In the genomic region with DNA sequence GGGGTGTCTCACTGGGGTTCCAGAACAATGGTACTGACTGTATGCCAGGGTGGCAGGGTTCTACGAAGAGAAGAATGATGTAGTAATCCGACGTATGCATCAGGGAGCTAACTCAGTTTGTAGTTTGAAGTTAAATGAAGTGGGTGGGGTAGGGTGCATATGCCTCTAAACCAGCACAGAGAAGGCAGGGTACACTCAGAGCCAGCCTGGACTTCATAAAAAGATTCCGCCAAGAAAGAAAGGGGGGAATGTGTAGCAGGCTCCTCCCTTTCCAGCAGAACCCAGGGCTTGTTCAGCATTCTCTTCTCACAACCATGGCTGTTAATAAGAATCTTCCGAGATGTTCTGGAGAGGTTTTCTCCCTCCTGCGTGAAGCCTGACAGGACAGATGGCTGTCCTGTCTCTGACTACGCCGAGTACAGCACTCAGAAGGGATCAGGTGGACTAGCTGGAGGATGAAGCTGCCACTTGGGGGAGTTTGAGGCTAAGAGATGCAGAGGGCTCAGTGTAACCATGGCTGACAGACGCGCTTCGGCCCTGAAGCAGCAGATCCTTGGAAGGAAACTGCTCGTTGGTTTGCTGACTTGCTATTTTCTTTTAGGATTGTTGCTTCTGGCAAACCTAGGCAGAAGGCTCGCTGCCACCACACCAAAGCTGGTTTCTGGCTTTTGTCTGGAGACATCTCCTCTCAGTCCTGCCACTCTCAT, we compare ENCODE assay signal across 1 mouse cellular context.
TF ChIP-seq lines count a peak whose summit lies in the region.

No protein-coding gene starts in this region.

TF ChIP-seq in CH12.LX, 34 proteins besides CTCF, POLR2A, EP300 and RAD21 (continued from another document):
- TF ChIP-seq UBTF (IDR thresholded peaks at IDR 0.05; ENCODE audit: low read depth, low read length) (no peak), ZNF384 (IDR thresholded peaks at IDR 0.05; ENCODE audit: low read depth, low read length) (no peak), USF1 (IDR thresholded peaks at IDR 0.05; ENCODE audit: low read depth, low read length) (no peak), E2F4 (IDR thresholded peaks at IDR 0.05; ENCODE audit: insufficient replicate concordance, low read depth, low read length) (no peak), ZMIZ1 (IDR thresholded peaks at IDR 0.05; ENCODE audit: low read depth, low read length) (no peak), POLR2AphosphoS2 (IDR thresholded peaks at IDR 0.05; ENCODE audit: low read depth, low read length) (no peak), JUND (conservative IDR thresholded peaks at IDR 0.05; ENCODE audit: low read depth, low read length) (no peak), NRF1 (IDR thresholded peaks at IDR 0.05; ENCODE audit: low read depth, low read length) (no peak), GABPA (IDR thresholded peaks at IDR 0.05; ENCODE audit: insufficient replicate concordance, low read depth, low read length) (no peak), PAX5 (IDR thresholded peaks at IDR 0.05; ENCODE audit: low read length) (no peak), IRF4 (IDR thresholded peaks at IDR 0.05; ENCODE audit: low read depth, low read length) (no peak), MYC (IDR thresholded peaks at IDR 0.05; ENCODE audit: low read depth, low read length) (no peak), MAX (IDR thresholded peaks at IDR 0.05; ENCODE audit: low read length) (no peak), SIN3A (IDR thresholded peaks at IDR 0.05; ENCODE audit: low read length) (0 out of 2 replicates have a peak, but pooled peaks have one; percentile 33), ELF1 (IDR thresholded peaks at IDR 0.05; ENCODE audit: low read depth, low read length) (no peak), TBP (conservative IDR thresholded peaks at IDR 0.05; ENCODE audit: low read depth, low read length) (no peak), CHD1 (IDR thresholded peaks at IDR 0.05; ENCODE audit: low read depth, low read length) (no peak)
